Mouse (Mus musculus) E14TG2a.4 (cell line): ENCODE data around the gene Kcnd3.

Experiments used
- H3K27me3 ChIP-seq: 2 replicates; pipeline ENCODE4 v1.6.1; 2014; ENCODE audit warnings: low read length, control low read depth; ENCODE audit not compliant: insufficient read depth
- H3K36me3 ChIP-seq: 2 replicates; pipeline ENCODE4 v1.6.1; 2014; ENCODE audit warnings: low read length, control low read depth; ENCODE audit not compliant: insufficient read depth
- H3K4me1 ChIP-seq: replicated peaks from 2 replicates; pipeline ENCODE4 v1.6.1; 2014; ENCODE audit warnings: low read depth, low read length, control low read depth
- H3K4me3 ChIP-seq: replicated peaks from 2 replicates; pipeline ENCODE4 v1.5.1; 2014; ENCODE audit warnings: mild to moderate bottlenecking, low read length
- H3K9me3 ChIP-seq: 2 replicates; pipeline ENCODE4 v1.6.1; 2014; ENCODE audit warnings: low read length, control low read depth
- CTCF ChIP-seq: conservative IDR thresholded peaks from 2 replicates; pipeline ENCODE4 v1.5.1; 2014; ENCODE audit warnings: low read length
- NANOG ChIP-seq: IDR thresholded peaks from 2 replicates; pipeline ENCODE4 v1.6.1; 2014; ENCODE audit warnings: borderline replicate concordance, low read length, mixed read lengths
- POU5F1 ChIP-seq: IDR thresholded peaks from 2 replicates; pipeline ENCODE4 v1.6.1; 2014; ENCODE audit warnings: low read length, borderline replicate concordance

Gene Kcnd3

DNA sequence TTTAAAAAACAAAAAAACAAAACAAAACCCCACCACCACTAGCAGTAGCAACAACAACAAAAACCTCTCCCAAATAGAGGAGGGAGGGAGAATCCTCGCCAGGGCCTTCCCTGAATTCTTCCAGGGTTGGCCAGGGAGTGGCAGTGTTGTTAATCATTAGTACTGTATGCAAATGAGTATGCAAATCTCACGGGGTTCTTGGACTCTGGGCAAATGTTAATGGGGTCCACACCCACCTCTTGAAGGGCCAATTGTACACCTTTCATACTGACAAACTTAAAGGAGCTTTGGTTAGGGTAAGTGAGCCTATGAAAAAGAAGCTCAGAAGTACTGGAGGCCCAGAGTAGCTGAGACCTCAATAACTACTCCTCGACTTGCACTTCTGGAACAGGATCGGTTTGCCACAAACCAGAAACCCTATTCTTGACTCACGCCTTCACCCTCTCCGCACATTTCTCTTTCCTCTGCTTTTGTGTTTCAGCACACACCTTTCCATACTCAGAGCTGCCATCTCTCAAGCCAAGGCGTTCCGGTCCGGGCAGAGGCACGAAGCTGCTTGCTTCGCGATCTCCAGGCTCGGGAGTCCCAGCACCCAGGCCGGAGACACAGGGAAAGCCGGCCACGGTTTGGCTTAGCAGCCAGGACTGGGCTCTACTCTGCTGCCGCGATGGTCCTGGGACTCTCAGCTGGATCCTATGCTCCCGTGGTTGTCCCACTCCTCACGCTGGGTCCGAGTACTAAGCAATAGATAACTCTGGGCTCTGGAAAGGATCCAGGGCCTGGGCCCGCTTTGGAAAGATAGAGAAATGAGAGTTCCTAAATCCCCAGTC, 1.3 kb upstream of the Kcnd3 start:
- H3K27me3 ChIP-seq = peaks cover 90% of the 10 kb centered on the region
- no peaks in the 10 kb centered on the region for H3K36me3 ChIP-seq
- no peak for TF ChIP-seq NANOG
- TF ChIP-seq POU5F1 = no peak
- TF ChIP-seq CTCF = peak; percentile 21; the same call in 1 of the 2 replicates
- H3K9me3 ChIP-seq = peaks cover 3% of the 10 kb centered on the region; the same call in 1 of the 2 replicates
- H3K4me1 ChIP-seq = peaks cover 29% of the 10 kb centered on the region
- peak overlapping the region; percentile 69 for H3K4me3 ChIP-seq

DNA sequence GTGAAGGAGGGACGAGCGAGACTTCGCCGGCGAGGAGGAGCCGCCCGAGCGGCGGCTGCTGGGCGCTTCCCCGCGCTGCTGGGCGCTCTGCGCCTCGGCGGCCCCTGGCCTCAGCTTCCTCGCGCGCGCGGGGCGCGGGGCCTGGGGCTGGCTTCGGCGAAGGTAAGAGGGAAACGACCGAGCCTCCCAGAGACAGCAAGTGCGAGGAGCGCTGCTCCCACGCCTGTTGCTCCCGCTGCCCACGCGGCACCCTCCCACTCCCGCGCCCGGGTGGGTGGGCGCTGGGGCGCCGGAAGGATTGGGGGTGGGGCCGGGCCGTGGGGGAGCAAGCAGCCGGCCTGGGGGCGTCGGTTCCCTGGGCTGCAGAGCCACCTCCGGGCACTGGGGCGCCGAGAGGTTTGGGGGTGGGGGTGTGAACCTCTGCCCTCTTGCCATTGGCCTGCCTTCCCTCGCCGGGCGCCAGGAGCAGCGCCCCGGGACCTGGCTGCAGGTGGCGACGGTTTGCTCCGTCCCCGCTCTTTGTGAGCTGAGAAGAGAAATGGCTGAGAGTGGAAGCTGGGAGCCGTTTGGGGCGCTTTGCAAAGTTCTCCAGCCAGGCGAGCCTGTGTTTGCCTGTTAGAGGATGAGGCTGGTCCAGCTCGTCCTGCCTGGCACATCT, 555 bp downstream of the Kcnd3 start:
- Histone ChIP-seq H3K36me3 (no peaks in the 10 kb centered on the region), H3K4me1 (peaks cover 29% of the 10 kb centered on the region)
- TF ChIP-seq POU5F1 = no peak
- no peak for TF ChIP-seq NANOG
- no peak for TF ChIP-seq CTCF

DNA sequence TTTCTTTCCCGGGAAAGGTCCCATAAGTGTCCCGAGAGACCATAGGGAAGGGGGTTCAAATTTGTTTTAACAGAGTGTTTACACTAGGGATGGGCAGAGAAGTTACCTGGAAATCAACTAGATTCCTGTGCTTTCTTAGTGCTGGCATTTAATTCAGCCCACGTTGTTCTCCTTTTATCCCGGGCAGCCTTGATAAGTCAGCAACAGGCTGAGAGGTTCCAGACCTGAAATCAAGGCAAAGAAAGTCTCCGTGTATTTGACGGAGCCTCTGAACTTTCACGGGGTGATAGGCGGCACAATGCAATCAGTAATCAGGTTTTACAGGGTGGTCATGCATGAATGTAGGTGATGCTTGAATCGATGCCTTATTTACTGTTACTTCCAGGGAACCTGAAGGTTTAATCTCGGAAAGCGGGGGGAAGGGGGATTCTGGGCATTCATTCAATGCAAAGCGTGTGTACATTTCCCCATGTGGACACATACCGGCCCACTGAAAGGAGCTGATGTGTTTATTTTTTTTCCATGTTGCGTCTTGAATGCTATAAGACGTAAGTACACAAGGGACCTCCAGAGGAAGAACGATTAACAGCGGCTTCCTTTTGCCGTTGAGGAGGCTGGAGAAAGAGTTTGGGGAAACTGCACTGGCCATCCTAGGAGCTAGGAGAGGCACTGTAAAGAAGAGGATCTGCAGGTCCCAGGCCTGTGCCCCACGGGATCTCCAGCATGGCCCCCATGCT, 1.3 kb downstream of the Kcnd3 start:
- Histone ChIP-seq H3K4me3 (peak overlapping the region; percentile 69), H3K27me3 (peaks cover 92% of the 10 kb centered on the region), H3K4me1 (peaks cover 29% of the 10 kb centered on the region), H3K36me3 (no peaks in the 10 kb centered on the region), H3K9me3 (no peaks in the 10 kb centered on the region)
- no peak for TF ChIP-seq POU5F1
- TF ChIP-seq NANOG = no peak
- TF ChIP-seq CTCF = no peak

More for the DNA sequence above, 555 bp downstream of the Kcnd3 start:
- Histone ChIP-seq H3K4me3 (peak overlapping the region; percentile 69), H3K27me3 (peaks cover 92% of the 10 kb centered on the region), H3K9me3 (no peaks in the 10 kb centered on the region)

DNA sequence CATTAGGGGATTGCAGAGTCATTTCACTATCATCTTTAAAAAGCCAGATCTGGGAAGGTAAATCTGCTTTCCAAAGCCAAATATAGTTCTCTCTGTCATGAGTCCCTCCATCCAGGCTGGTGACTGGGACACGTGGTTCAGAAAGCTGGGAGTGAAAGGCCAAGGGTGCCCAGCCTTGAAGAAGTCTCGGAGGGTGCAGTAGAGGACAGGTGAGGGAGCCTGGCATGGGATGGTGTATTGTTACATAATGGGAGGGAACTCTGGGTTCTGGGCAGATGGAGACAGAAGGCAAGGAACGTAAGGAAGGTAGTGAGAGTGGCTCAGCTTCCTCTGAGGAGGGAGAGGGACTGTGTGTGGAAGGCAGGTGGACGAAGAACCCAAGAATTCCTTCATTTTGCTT, 5.5 kb downstream of the Kcnd3 start:
- Histone ChIP-seq H3K4me3 (no peak overlapping the region), H3K4me1 (peaks cover 16% of the 10 kb centered on the region), H3K36me3 (no peaks in the 10 kb centered on the region), H3K9me3 (peaks cover 4% of the 10 kb centered on the region; the same call in 1 of the 2 replicates), H3K27me3 (peaks cover 78% of the 10 kb centered on the region)
- no peak for TF ChIP-seq CTCF
- no peak for TF ChIP-seq POU5F1
- no peak for TF ChIP-seq NANOG

DNA sequence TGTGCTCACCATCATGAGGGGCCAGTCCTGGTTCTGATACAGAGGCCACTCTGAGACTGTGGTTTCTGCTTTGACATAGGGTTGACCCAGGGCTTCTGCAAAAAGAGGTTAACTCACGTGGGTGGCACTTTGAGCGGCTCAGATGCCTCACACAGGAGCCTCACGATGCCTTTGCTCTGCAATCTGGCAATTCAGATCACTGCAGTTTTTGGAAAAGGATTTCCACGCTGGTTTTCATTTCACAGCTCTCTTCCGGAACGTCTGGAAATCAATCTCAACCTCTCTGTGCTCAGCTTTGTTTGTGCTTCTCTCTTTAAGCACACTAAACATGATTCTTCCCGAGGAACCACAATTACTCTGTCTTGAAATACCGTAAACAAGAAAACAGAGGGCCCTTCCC, 14.4 kb downstream of the Kcnd3 start:
- no peaks in the 10 kb centered on the region for H3K36me3 ChIP-seq
- no peak for TF ChIP-seq NANOG
- TF ChIP-seq CTCF = no peak
- no peak for TF ChIP-seq POU5F1
- no peaks in the 10 kb centered on the region for H3K4me1 ChIP-seq
- H3K27me3 ChIP-seq = peaks cover 12% of the 10 kb centered on the region
- no peaks in the 10 kb centered on the region for H3K9me3 ChIP-seq
- H3K4me3 ChIP-seq = no peak overlapping the region

DNA sequence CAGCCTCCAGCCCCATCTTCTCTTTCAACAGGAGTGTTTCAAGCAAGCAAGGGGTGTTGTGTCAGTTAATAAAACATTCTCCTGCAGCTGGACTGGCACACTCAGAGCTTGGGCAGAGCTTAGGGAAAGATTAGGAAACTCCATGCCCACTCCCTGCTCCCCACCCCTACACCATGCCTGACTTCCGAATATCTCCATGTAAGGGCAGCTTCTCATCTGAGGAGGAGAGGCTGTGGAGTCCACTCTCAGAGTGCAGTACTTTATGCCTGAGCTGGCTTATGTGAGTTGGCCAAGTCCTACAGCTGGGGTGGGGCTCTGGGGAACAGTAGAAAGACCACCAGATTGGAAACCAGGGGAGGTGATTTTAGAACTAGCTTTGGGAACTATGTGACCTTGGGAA, 20.4 kb downstream of the Kcnd3 start:
- Histone ChIP-seq H3K27me3 (no peaks in the 10 kb centered on the region), H3K9me3 (no peaks in the 10 kb centered on the region), H3K36me3 (no peaks in the 10 kb centered on the region), H3K4me1 (no peaks in the 10 kb centered on the region), H3K4me3 (no peak overlapping the region)
- TF ChIP-seq CTCF (no peak), NANOG (no peak), POU5F1 (no peak)

DNA sequence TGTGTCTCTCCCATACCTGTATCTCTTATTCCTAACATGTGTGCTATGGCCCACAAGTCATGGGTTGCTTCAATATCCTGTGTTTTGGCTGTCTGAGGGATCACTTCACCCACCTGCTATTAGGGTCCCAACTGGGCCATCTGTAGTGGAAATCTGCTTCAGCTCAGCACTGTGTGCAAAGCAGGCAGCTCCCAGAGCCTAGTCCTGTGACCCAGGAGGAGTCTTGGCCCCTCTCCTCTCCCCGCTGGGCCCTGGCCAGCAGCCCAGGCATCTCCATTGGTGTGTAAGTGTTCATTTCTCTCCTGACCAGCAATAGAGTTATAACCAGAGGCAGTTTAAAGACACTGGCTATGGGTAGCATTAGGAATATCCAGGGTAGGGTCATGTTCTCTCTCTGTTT, 24.3 kb downstream of the Kcnd3 start:
- H3K27me3 ChIP-seq = no peaks in the 10 kb centered on the region; the same call in 1 of the 2 replicates

DNA sequence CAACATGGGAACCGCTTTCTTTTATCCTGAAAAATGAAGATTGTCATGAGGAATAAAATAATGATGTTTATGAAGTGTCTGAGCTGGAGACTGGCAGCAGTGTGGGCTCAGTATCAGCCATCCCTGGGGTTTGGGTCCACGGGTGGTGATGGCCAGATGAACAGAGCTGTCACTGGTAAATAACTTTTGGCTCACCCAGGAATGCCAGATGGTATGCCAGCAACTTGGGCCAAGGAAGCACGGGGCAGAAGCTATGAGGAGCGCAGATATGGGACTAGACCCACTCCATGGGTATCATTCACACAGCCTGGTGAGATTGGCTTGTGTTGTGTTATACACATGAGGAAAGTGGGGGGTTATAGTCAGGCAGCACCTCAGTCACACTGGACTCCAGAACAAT, 26.7 kb downstream of the Kcnd3 start:
- H3K4me3 ChIP-seq = no peak overlapping the region
- H3K4me1 ChIP-seq = no peaks in the 10 kb centered on the region
- H3K36me3 ChIP-seq = no peaks in the 10 kb centered on the region
- no peak for TF ChIP-seq CTCF
- no peak for TF ChIP-seq NANOG
- no peak for TF ChIP-seq POU5F1
- H3K9me3 ChIP-seq = no peaks in the 10 kb centered on the region; the same call in 1 of the 2 replicates
- peaks cover 14% of the 10 kb centered on the region for H3K27me3 ChIP-seq

More for the DNA sequence above, 24.3 kb downstream of the Kcnd3 start:
- TF ChIP-seq NANOG (no peak), POU5F1 (no peak), CTCF (no peak)
- Histone ChIP-seq H3K4me1 (no peaks in the 10 kb centered on the region), H3K36me3 (no peaks in the 10 kb centered on the region), H3K9me3 (no peaks in the 10 kb centered on the region; the same call in 1 of the 2 replicates), H3K4me3 (no peak overlapping the region)
